Mouse (Mus musculus): ENCODE results near the gene Nat8f2. TPM values are rescaled to one million over a fixed set of nuclear protein-coding genes. Genes with fewer than 3 reads are reported as not detected.
"Not testable (repeated sequence)": the region's sequence is repeated elsewhere in the genome, so short reads cannot be mapped to it uniquely, and the experiment has no call there.

Nat8f2 gene
- total and polyA plus RNA-seq, 3 experiments = not detected

DNA sequence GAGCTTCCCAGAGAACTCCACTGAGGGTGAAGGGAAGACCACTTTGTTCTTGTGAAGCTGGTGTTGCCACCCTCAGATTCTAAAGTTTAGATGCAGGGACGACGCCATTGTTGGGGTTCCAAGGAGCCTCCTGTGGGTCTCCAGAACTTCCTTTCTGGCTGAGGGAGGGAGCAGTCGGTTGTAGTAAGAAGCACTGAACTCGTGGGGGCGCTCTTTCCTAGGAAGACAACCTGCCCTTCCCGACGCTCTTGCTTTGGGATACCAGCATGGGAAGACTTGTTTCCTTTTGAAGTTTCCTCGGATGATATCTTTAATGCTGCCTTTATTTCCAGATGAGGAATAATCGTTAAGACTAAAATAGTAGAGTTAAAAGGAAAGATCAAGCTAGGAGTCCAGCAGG is 32.1 kb downstream of the Nat8f2 start:
- Histone ChIP-seq H3K27me3 (replicated peaks) (peaks cover 31% of the 10 kb centered on the region), H3K4me1 (ENCODE audit: control insufficient read depth in 1 of 2, insufficient read depth in 2 of 2) (peaks cover 8 to 13% of the 10 kb centered on the region in 2 experiments; a peak in 2 of 4 replicates)
- in situ Hi-C loops (cut with MboI; ENCODE audit: low pct_ligation_motif_present, low pct_unique_long_range_greater_than_20kb, low sequenced_read_pairs); H3K36me3 ChIP-seq (replicated peaks in 1 of 2; ENCODE audit: control insufficient read depth in 1 of 2, insufficient read depth in 1 of 2, low read length in 1 of 2); dilution Hi-C loops (cut with MboI; ENCODE audit: extremely low pct_ligation_motif_present, extremely low pct_unique_long_range_greater_than_20kb, low sequenced_read_pairs); H3K79me2 ChIP-seq (replicated peaks; ENCODE audit: control insufficient read depth, extremely low read depth, insufficient read depth, poor library complexity, severe bottlenecking); H3K4me2 ChIP-seq (ENCODE audit: insufficient read depth, low read depth, poor library complexity, severe bottlenecking); H3K27ac ChIP-seq (ENCODE audit: insufficient read depth, low read depth); DNase-seq (ENCODE audit: extremely low read depth); H3K4me3 ChIP-seq (replicated peaks in 1 of 3; ENCODE audit: low read depth in 2 of 3, low read length in 2 of 3, poor library complexity in 1 of 3); H3K9ac ChIP-seq (ENCODE audit: insufficient read depth, low read depth); H3K9me3 ChIP-seq (replicated peaks; ENCODE audit: low read length): not testable (repeated sequence)
- peak in 1 of 2 experiments; percentile 22; a peak in 1 of 4 replicates for TF ChIP-seq CTCF (conservative IDR thresholded peaks at IDR 0.05 in 1 of 2, IDR thresholded peaks at IDR 0.05 in 1 of 2; ENCODE audit: low read depth in 2 of 2, low read length in 2 of 2)

DNA sequence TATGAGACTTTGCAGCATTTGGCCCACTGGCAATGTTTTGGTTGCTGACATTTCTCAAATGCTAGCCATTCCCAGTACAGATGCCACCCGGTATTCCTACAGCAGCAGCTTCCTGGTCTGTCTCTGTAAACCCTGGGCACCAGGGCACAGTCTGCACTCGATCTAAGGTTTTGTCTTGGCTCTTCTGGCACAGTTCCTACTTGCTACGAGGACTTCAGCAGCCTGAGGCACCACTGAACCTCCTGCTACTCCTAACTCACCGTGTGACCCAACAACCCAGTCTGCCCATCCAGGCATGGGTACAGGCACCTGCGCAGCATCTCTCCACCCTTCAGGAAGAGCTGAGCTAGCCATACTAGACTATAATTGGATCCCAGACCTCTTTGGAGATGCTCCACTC is 32.9 kb downstream of the Nat8f2 start:
- DNase-seq (ENCODE audit: extremely low read depth); H3K36me3 ChIP-seq (replicated peaks in 1 of 2; ENCODE audit: control insufficient read depth in 1 of 2, insufficient read depth in 1 of 2, low read length in 1 of 2); H3K27ac ChIP-seq (ENCODE audit: insufficient read depth, low read depth); in situ Hi-C loops (cut with MboI; ENCODE audit: low pct_ligation_motif_present, low pct_unique_long_range_greater_than_20kb, low sequenced_read_pairs); H3K9me3 ChIP-seq (replicated peaks; ENCODE audit: low read length); H3K4me2 ChIP-seq (ENCODE audit: insufficient read depth, low read depth, poor library complexity, severe bottlenecking); dilution Hi-C loops (cut with MboI; ENCODE audit: extremely low pct_ligation_motif_present, extremely low pct_unique_long_range_greater_than_20kb, low sequenced_read_pairs); H3K79me2 ChIP-seq (replicated peaks; ENCODE audit: control insufficient read depth, extremely low read depth, insufficient read depth, poor library complexity, severe bottlenecking); H3K4me3 ChIP-seq (replicated peaks in 1 of 3; ENCODE audit: low read depth in 2 of 3, low read length in 2 of 3, poor library complexity in 1 of 3); H3K9ac ChIP-seq (ENCODE audit: insufficient read depth, low read depth): not testable (repeated sequence)
- H3K4me1 ChIP-seq (ENCODE audit: control insufficient read depth in 1 of 2, insufficient read depth in 2 of 2) = peaks cover 8 to 13% of the 10 kb centered on the region in 2 experiments; a peak in 2 of 4 replicates
- H3K27me3 ChIP-seq (replicated peaks) = peaks cover 35% of the 10 kb centered on the region

- peaks cover 8 to 15% of the 10 kb centered on the region in 2 experiments; a peak in 2 of 4 replicates for H3K4me1 ChIP-seq (ENCODE audit: control insufficient read depth in 1 of 2, insufficient read depth in 2 of 2)
- H3K4me3 ChIP-seq (replicated peaks in 1 of 3; ENCODE audit: low read depth in 2 of 3, low read length in 2 of 3, poor library complexity in 1 of 3); H3K9me3 ChIP-seq (replicated peaks; ENCODE audit: low read length); DNase-seq (ENCODE audit: extremely low read depth); H3K36me3 ChIP-seq (replicated peaks in 1 of 2; ENCODE audit: control insufficient read depth in 1 of 2, insufficient read depth in 1 of 2, low read length in 1 of 2); H3K27ac ChIP-seq (ENCODE audit: insufficient read depth, low read depth); H3K4me2 ChIP-seq (ENCODE audit: insufficient read depth, low read depth, poor library complexity, severe bottlenecking); H3K9ac ChIP-seq (ENCODE audit: insufficient read depth, low read depth); H3K79me2 ChIP-seq (replicated peaks; ENCODE audit: control insufficient read depth, extremely low read depth, insufficient read depth, poor library complexity, severe bottlenecking); in situ Hi-C loops (cut with MboI; ENCODE audit: low pct_ligation_motif_present, low pct_unique_long_range_greater_than_20kb, low sequenced_read_pairs); dilution Hi-C loops (cut with MboI; ENCODE audit: extremely low pct_ligation_motif_present, extremely low pct_unique_long_range_greater_than_20kb, low sequenced_read_pairs): not testable (repeated sequence)
- peaks cover 42% of the 10 kb centered on the region for H3K27me3 ChIP-seq (replicated peaks)
Measured at GRCm38 (mm10) chr6:85835104-85835503, 33.9 kb downstream of the Nat8f2 start.

- Histone ChIP-seq H3K4me1 (ENCODE audit: control insufficient read depth in 1 of 2, insufficient read depth in 2 of 2) (peaks cover 8 to 18% of the 10 kb centered on the region in 2 experiments; a peak in 2 of 4 replicates), H3K27me3 (replicated peaks) (peaks cover 44% of the 10 kb centered on the region)
- H3K36me3 ChIP-seq (replicated peaks in 1 of 2; ENCODE audit: control insufficient read depth in 1 of 2, insufficient read depth in 1 of 2, low read length in 1 of 2); in situ Hi-C loops (cut with MboI; ENCODE audit: low pct_ligation_motif_present, low pct_unique_long_range_greater_than_20kb, low sequenced_read_pairs); H3K79me2 ChIP-seq (replicated peaks; ENCODE audit: control insufficient read depth, extremely low read depth, insufficient read depth, poor library complexity, severe bottlenecking); H3K27ac ChIP-seq (ENCODE audit: insufficient read depth, low read depth); H3K9me3 ChIP-seq (replicated peaks; ENCODE audit: low read length); H3K9ac ChIP-seq (ENCODE audit: insufficient read depth, low read depth); H3K4me2 ChIP-seq (ENCODE audit: insufficient read depth, low read depth, poor library complexity, severe bottlenecking); dilution Hi-C loops (cut with MboI; ENCODE audit: extremely low pct_ligation_motif_present, extremely low pct_unique_long_range_greater_than_20kb, low sequenced_read_pairs); DNase-seq (ENCODE audit: extremely low read depth); H3K4me3 ChIP-seq (replicated peaks in 1 of 3; ENCODE audit: low read depth in 2 of 3, low read length in 2 of 3, poor library complexity in 1 of 3): not testable (repeated sequence)
Measured at GRCm38 (mm10) chr6:85834504-85835100, 34.4 kb downstream of the Nat8f2 start.
